Mouse (Mus musculus) layer of hippocampus, postnatal 36 days (tissue): ENCODE measurements around the gene 1700007K13Rik. TPM values are rescaled to one million over a fixed set of nuclear protein-coding genes. Genes with fewer than 3 reads are reported as not detected.
A peak's percentile ranks its signal among the peaks of the same experiment; 100 is the strongest.

ENCODE experiments used
- DNase-seq, 2 experiments: peaks; one replicate each; pipeline ENCODE4 v3.0.0; 2022
- total RNA-seq, 2 experiments: library from RNA; stranded (reverse); gene quantifications; 2 replicates each; pipeline ENCODE4 v1.2.3; 2021

Gene 1700007K13Rik
- total RNA-seq, 2 experiments from 2014 or later = 2.8 to 3.6 TPM

GRCm38 (mm10) chr2:28414757-28415137 lies 51.4 kb downstream of the 1700007K13Rik start:
- DNase-seq = no peak

GRCm38 (mm10) chr2:28414116-28414756 lies 51.9 kb downstream of the 1700007K13Rik start:
- no peak for DNase-seq

- DNase-seq = peak; percentile 91 to 92
These were observed 53.2 kb downstream of the 1700007K13Rik start for GRCm38 (mm10) chr2:28412936-28413335.

Other genes starting within 250 kb of the 1700007K13Rik start
- 10 to 100 TPM; 14.5 to 18.0 TPM for gene Ppp1r26, start 19.5 kb downstream of the 1700007K13Rik start, total RNA-seq
- 10 to 100 TPM; 34.6 to 36.3 TPM for gene Mrps2, start 1.7 kb upstream of the 1700007K13Rik start, total RNA-seq
- 1 to 10 TPM; 1.2 to 1.8 TPM for gene Gbgt1, start 30.6 kb upstream of the 1700007K13Rik start, total RNA-seq
- 1 to 10 TPM in 1 of 2 experiments, not detected in 1; 1.9 TPM for gene Gm10134, start 39.8 kb upstream of the 1700007K13Rik start, total RNA-seq
- gene Ralgds, start 46.8 kb upstream of the 1700007K13Rik start, total RNA-seq = 100 to 1,000 TPM; 123 to 128 TPM
- not detected for gene Cel, start 97.1 kb upstream of the 1700007K13Rik start, total RNA-seq
- 10 to 100 TPM; 17.4 to 18.9 TPM for gene Gtf3c5, start 117.4 kb upstream of the 1700007K13Rik start, total RNA-seq
- not detected for gene Gfi1b, start 155.7 kb upstream of the 1700007K13Rik start, total RNA-seq
- 10 to 100 TPM; 41.8 to 44.5 TPM for gene Tsc1, start 174.9 kb upstream of the 1700007K13Rik start, total RNA-seq
- gene Spaca9, start 233.4 kb upstream of the 1700007K13Rik start, total RNA-seq = not detected
- gene Ak8, start 233.8 kb upstream of the 1700007K13Rik start, total RNA-seq = 1 to 10 TPM; 1.0 to 1.7 TPM